Mouse (Mus musculus) liver, postnatal 0 days (tissue): Measurements from ENCODE around the gene Tmem260.

Experiments used
- CTCF ChIP-seq: sonication (generic); IDR thresholded peaks from 2 replicates; pipeline ENCODE4 v1.5.1; 2016; ENCODE audit warnings: antibody characterized with exemption, low read depth
- EP300 ChIP-seq: IDR thresholded peaks from 2 replicates; pipeline ENCODE4 v1.6.1; 2016; ENCODE audit warnings: antibody characterized with exemption, low read depth, mild to moderate bottlenecking

GRCm38 (mm10) chr14:48515538-48515937, 69.6 kb downstream of the Tmem260 start:
- TF ChIP-seq CTCF (no peak), EP300 (no peak)
